Mouse (Mus musculus): ENCODE measurements around the gene Gm11733. TPM values are rescaled to one million over a fixed set of nuclear protein-coding genes. Genes with fewer than 3 reads are reported as not detected.

Gm11733 gene
- polyA plus RNA-seq, 1 experiment from 2014 or later, result not detected

DNA sequence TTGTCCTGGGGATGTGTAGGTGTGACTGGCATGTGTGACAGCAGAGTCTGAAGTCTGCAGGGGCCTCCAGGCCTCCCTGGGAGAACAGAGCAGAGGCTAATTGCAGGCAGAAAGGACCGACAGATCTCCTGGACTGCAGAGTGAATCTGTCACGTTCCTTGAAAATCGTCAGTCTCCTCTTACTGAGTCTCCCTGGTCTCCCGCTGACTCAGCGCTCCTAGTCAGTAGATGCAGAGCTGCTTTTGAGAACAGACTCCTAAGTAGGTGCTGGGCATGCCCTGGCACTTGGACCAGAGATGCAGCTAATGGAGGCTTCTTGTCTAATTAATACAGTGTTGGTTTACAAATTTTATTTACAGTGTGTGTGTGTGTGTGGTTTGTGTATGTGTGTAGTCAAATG, 17.9 kb upstream of the Gm11733 start:
- Histone ChIP-seq H3K4me1 (peaks cover 48% of the 10 kb centered on the region), H3K36me3 (no peaks in the 10 kb centered on the region), H3K27me3 (0 out of 2 replicates have a peak, but pooled peaks cover 4% of the 10 kb centered on the region), H3K4me2 (replicated peaks) (no peak overlapping the region), H3K27ac (replicated peaks) (no peak overlapping the region), H3K4me3 (replicated peaks) (no peak overlapping the region), H3K9me3 (replicated peaks) (no peaks in the 10 kb centered on the region), H3K9ac (no peak overlapping the region)
- WGBS, result 29% methylated on average over 5 of the region's 5 CpGs
- ATAC-seq (ENCODE audit: insufficient number of reproducible peaks, low FRiP score, low TSS enrichment, low read depth), result no peak

DNA sequence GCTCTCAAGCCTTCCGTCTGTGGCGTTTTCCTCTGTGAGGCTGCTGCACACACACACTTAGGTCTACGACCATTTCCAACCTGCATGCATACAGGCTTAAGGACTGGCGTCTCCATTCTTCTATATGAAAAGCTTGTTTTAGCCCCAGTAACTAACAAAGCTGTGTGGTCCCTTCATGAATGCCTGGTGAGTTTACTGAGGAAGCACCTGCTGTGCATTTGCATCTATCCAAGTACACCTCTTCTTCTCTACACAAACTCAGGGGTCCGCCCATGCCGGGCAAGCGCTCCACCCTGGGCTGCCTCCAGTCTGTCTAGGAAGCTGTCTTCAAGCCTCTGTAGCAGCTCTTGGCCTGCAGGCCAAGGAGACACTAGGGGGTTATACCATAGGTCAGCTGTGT, 17.3 kb upstream of the Gm11733 start:
- H3K9ac ChIP-seq, result no peak overlapping the region

DNA sequence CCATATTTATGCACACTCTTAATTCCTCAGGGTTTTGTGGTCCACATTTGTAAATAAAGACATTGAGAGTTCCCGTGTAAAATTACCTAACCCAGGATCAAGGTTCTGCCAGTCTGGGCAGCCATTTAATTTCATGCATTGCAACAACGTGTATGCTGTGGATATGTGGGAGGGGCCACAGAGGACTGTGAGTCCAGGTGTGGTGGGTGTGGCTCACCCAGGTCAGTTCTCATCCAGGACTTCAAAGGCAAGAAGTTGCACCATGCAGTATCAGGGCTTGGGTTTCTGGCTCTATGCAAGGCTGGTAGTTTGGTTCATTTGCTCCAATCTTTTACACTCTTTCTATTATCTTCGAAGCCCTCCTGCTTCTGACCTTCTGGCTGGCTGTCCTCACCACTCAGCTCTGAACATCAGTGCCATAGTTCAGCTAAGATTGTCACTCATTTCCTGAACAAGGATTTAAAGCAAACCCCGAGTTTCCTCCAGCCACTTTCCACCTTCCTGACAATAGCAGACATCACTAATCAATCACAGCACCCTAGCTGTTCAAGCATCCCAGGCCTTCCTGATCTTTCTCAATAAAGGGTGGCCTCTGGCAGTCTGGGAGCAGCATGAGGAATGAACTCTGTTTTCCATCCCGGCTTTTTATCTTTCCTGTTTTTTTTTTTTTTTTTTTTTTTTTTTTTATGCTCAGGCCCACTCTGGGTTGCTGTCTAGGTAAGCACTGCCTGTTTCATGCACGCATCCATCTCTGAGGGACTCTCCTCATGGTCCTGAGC, 15.4 kb upstream of the Gm11733 start:
- peaks cover 45% of the 10 kb centered on the region for H3K4me1 ChIP-seq
- H3K9ac ChIP-seq, result no peak overlapping the region
- no peak overlapping the region for H3K27ac ChIP-seq (replicated peaks)
- H3K27me3 ChIP-seq, result no peaks in the 10 kb centered on the region
- H3K9me3 ChIP-seq (replicated peaks), result no peaks in the 10 kb centered on the region
- H3K36me3 ChIP-seq, result no peaks in the 10 kb centered on the region
- H3K4me3 ChIP-seq (replicated peaks), result no peak overlapping the region
- H3K4me2 ChIP-seq (replicated peaks), result no peak overlapping the region
- 36% methylated on average over 6 of the region's 6 CpGs for WGBS
- no peak for ATAC-seq (ENCODE audit: insufficient number of reproducible peaks, low FRiP score, low TSS enrichment, low read depth)

More for the DNA sequence above, 17.3 kb upstream of the Gm11733 start:
- H3K36me3 ChIP-seq, result no peaks in the 10 kb centered on the region
- no peak overlapping the region for H3K27ac ChIP-seq (replicated peaks)
- ATAC-seq (ENCODE audit: insufficient number of reproducible peaks, low FRiP score, low TSS enrichment, low read depth), result no peak
- H3K27me3 ChIP-seq, result no peaks in the 10 kb centered on the region
- no peak overlapping the region for H3K4me3 ChIP-seq (replicated peaks)
- H3K9me3 ChIP-seq (replicated peaks), result no peaks in the 10 kb centered on the region
- no peak overlapping the region for H3K4me2 ChIP-seq (replicated peaks)
- peaks cover 54% of the 10 kb centered on the region for H3K4me1 ChIP-seq
- 91% methylated on average over 7 of the region's 7 CpGs for WGBS

DNA sequence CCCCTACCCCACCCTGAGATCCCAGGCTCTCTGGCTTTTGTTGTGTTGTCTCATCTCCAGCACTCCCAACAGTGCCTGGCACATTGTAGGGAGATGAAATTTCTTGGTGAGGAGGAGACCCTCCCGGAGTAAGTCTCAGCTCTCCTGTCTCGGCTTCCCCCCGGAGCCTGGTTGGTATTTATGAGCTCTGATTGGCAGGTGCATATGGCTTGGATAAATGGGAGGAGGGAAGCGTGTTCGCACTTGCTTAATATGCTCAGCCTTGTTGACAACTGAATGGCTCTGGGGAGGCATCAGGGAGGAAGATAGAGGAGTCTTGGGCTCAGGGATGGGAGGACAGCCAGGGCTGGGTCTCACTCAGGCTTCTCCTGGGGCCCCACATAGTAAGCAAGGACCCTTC, 14.4 kb upstream of the Gm11733 start:
- Histone ChIP-seq H3K9me3 (replicated peaks) (no peaks in the 10 kb centered on the region), H3K4me2 (replicated peaks) (no peak overlapping the region), H3K36me3 (no peaks in the 10 kb centered on the region), H3K27me3 (no peaks in the 10 kb centered on the region), H3K9ac (no peak overlapping the region), H3K27ac (replicated peaks) (no peak overlapping the region), H3K4me1 (peaks cover 45% of the 10 kb centered on the region), H3K4me3 (replicated peaks) (no peak overlapping the region)
- 36% methylated on average over 5 of the region's 5 CpGs for WGBS
- ATAC-seq (ENCODE audit: insufficient number of reproducible peaks, low FRiP score, low TSS enrichment, low read depth), result peak; percentile 35

DNA sequence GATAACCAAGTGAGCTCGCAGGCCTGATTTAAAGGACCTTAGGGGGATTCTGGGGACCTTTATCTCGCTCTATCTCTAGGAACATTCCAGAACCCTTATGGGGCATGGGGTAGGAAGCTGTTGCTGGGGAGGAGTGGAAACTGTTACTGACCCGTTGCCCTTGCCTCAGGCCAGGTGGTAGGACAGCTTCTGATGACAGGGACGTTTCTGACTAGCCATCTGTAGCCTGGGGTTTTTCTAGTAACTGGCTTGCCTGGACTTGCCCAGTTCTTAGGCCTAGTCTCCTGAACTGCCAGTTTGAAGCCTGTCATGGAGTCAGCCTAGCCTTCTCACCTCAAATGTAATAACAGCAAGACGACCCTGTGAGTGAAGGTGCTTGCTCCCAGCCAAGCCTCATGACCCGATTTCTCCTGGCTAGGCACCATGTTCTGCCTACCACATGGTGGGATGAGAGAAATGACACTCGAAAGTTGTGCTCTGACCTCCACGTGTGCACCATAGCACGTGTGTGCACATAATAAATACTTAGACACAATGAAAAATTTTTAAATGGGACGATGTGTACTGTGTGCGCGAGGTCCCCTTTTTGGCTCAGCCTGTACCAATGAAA, 13.5 kb upstream of the Gm11733 start:
- no peak overlapping the region for H3K27ac ChIP-seq (replicated peaks)
- no peaks in the 10 kb centered on the region for H3K36me3 ChIP-seq
- H3K9ac ChIP-seq, result no peak overlapping the region
- H3K4me1 ChIP-seq, result peaks cover 47% of the 10 kb centered on the region
- ATAC-seq (ENCODE audit: insufficient number of reproducible peaks, low FRiP score, low TSS enrichment, low read depth), result no peak
- no peaks in the 10 kb centered on the region for H3K9me3 ChIP-seq (replicated peaks)
- no peaks in the 10 kb centered on the region for H3K27me3 ChIP-seq
- H3K4me2 ChIP-seq (replicated peaks), result no peak overlapping the region
- 80% methylated on average over 12 of the region's 12 CpGs for WGBS
- H3K4me3 ChIP-seq (replicated peaks), result no peak overlapping the region

DNA sequence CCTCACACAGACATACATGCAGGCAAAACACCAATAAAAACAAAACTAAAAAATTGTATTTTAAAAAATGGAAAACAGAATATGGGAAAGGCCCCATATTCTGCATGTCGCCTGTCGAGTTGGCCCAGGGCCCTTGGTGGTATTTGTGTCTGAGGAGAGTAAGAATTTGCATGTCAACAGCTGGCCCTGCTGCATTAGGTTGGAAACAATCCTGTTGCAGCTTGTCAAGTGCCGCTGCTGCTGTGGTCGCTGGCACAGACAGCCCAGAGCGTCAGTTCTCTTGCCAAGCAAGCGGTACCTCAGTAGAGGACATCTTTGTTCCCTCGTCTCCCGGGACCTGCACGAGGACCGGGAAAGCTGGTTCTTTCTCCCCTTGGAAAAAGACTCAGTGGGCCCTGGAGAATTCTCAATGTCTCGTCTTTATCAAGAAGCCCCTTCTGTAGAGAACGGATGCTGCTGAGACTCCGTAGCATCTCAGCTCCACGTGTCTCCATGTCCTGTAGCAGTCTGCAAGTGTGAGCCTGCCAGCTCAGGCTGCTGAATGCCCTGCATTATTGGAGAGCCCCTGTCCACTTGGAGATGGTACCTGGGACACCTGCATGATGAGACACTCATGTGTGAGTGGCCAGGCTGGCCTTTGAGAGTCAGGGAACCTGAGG, 12.4 kb upstream of the Gm11733 start:
- H3K9ac ChIP-seq, result no peak overlapping the region
- no peak overlapping the region for H3K4me2 ChIP-seq (replicated peaks)
- no peak overlapping the region for H3K4me3 ChIP-seq (replicated peaks)
- H3K36me3 ChIP-seq, result no peaks in the 10 kb centered on the region
- no peaks in the 10 kb centered on the region for H3K27me3 ChIP-seq
- peaks cover 50% of the 10 kb centered on the region for H3K4me1 ChIP-seq
- no peak overlapping the region for H3K27ac ChIP-seq (replicated peaks)
- ATAC-seq (ENCODE audit: insufficient number of reproducible peaks, low FRiP score, low TSS enrichment, low read depth), result no peak
- WGBS, result 32% methylated on average over 14 of the region's 14 CpGs
- H3K9me3 ChIP-seq (replicated peaks), result no peaks in the 10 kb centered on the region

DNA sequence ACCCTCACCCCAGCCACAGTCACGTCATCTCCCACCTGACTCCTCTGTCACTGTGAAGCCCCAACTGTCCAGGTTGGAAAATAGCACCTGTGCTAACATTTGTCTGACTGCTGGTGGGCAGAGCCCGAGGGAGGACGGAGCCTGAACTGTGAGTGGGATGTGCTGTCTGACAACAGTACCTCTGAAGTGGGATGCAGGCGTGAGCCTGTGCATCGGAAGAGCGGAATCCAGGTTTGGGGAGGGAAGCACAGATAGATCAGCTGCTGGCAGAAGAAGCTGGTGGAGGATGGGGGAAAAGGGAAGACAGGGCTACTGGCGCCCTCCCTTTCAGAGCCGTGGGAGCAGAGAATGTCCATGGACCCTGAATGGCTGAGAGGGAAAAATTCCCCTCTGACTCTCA, 11.3 kb upstream of the Gm11733 start:
- Histone ChIP-seq H3K36me3 (no peaks in the 10 kb centered on the region), H3K27ac (replicated peaks) (no peak overlapping the region), H3K4me3 (replicated peaks) (no peak overlapping the region), H3K4me1 (peaks cover 51% of the 10 kb centered on the region), H3K9ac (no peak overlapping the region), H3K9me3 (replicated peaks) (no peaks in the 10 kb centered on the region), H3K27me3 (no peaks in the 10 kb centered on the region), H3K4me2 (replicated peaks) (no peak overlapping the region)
- WGBS, result 69% methylated on average over 8 of the region's 8 CpGs
- no peak for ATAC-seq (ENCODE audit: insufficient number of reproducible peaks, low FRiP score, low TSS enrichment, low read depth)

DNA sequence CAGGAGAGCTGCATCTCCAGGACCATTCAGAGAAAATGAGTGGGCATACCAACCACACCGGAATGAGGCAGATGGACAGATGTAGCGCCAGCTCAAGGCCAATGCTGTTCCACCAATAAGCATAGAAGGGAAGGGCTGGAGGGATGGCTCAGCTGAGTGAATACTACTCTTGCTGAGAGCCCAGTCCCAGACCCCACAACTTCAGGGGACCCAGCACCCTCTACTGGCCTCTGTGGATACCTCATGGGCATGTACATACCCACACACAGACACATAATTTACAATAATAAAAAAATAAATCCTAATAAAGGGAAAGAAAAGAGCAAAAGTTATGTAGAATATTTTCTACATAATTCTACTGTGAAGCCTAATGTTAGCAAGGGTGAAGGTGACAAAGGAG, 9.0 kb upstream of the Gm11733 start:
- Histone ChIP-seq H3K4me2 (replicated peaks) (no peak overlapping the region), H3K9me3 (replicated peaks) (no peaks in the 10 kb centered on the region), H3K27ac (replicated peaks) (no peak overlapping the region), H3K27me3 (no peaks in the 10 kb centered on the region), H3K4me3 (replicated peaks) (no peak overlapping the region), H3K4me1 (peaks cover 52% of the 10 kb centered on the region), H3K36me3 (no peaks in the 10 kb centered on the region), H3K9ac (no peak overlapping the region)
- 96% methylated on average over 2 of the region's 2 CpGs for WGBS
- ATAC-seq (ENCODE audit: insufficient number of reproducible peaks, low FRiP score, low TSS enrichment, low read depth), result no peak

DNA sequence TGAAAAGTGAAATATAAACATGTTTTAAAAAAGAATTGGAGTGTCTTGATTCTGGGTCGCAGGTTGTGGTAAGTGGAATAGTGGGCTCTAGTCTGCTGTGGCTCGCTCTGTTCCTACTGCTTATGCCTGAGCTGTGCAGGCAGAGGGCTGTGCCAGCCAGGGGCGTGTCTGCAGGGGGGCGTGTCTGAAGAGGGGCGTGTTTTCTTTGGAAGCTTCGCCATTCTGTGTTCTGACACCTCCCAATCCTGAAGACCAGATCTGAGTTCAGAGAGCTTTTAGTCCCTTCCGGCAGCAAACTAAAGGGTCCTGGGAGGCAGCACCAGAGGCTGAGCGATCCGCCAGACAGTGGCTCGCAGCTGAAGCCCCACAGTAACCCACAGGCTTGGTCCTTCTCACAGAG, 8.5 kb upstream of the Gm11733 start:
- Histone ChIP-seq H3K9ac (no peak overlapping the region), H3K27me3 (no peaks in the 10 kb centered on the region), H3K4me2 (replicated peaks) (0 out of 2 replicates have a peak overlapping the region, but pooled peaks have one; percentile 8), H3K27ac (replicated peaks) (no peak overlapping the region), H3K9me3 (replicated peaks) (no peaks in the 10 kb centered on the region), H3K4me1 (peaks cover 52% of the 10 kb centered on the region), H3K4me3 (replicated peaks) (no peak overlapping the region), H3K36me3 (no peaks in the 10 kb centered on the region)
- WGBS, result 35% methylated on average over 10 of the region's 10 CpGs
- no peak for ATAC-seq (ENCODE audit: insufficient number of reproducible peaks, low FRiP score, low TSS enrichment, low read depth)

DNA sequence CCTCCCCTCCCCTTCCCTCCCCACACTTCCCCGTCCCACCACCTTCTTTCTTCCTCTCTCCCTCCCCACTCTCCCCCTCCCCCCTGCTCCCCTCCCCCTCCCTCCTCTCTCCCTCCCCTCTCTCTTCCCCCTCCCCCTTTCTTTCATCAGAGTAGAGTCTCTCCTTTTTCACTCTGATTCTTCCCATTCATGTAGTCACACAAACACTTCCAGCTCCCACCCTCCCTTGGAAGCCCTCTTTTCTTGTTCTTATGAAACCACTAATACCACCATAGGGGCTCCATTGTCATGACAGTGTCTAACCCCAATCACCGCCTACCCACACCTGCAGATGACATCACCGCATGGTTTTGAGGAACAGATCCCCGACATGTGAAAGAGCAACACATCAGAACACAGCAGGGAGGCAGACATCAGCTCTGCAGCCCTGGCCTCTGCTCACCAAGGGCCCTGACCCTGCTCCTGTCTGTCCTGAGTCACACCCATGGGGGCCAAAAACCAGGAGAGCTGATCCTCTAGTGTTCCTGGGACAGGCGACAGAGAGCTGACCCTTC, 7.5 kb upstream of the Gm11733 start:
- no peak for ATAC-seq (ENCODE audit: insufficient number of reproducible peaks, low FRiP score, low TSS enrichment, low read depth)
- Histone ChIP-seq H3K4me3 (replicated peaks) (no peak overlapping the region), H3K9ac (no peak overlapping the region), H3K36me3 (no peaks in the 10 kb centered on the region), H3K9me3 (replicated peaks) (no peaks in the 10 kb centered on the region), H3K4me1 (peaks cover 46% of the 10 kb centered on the region), H3K4me2 (replicated peaks) (no peak overlapping the region), H3K27ac (replicated peaks) (no peak overlapping the region), H3K27me3 (no peaks in the 10 kb centered on the region)
- WGBS, result 79% methylated on average over 5 of the region's 5 CpGs

DNA sequence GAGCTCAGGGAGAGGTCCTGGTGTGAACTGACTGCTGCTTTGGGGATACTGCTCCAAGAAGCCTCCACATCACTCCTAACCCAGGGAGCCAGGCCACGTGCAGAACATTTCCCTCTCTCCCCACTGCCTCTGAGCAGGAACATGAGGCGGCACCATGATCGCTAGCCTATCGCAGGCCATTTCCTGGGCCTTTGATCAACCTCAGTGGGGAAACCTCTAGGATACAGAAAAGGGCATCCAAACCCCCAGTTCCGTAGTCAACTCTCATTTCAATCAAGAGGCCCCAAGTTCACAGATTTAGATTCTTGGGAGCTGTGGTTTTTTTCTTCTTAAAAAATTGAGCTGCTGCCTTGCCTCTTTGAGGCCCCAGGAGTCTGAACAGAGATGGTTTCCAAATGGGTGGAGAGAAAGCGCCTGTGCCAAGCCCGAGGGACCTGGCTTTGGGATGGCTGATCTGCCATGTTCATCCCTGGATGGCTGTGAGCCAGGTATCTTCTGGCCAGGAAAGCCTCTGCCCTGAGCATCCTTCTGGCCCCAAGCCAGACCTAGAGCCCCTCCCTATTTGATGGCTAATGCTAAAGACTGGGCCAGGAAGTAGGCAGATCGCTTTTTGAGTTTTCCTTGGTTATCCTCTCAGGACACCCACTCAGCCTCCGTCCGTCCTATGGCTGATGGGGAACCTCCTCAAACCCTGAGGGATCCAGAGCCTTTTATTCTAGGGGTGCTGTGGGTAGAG, 5.7 kb upstream of the Gm11733 start:
- peak overlapping the region; percentile 32 for H3K4me2 ChIP-seq (replicated peaks)
- no peak overlapping the region; the same call in 1 of the 2 replicates for H3K4me3 ChIP-seq (replicated peaks)
- no peaks in the 10 kb centered on the region for H3K36me3 ChIP-seq
- peaks cover 56% of the 10 kb centered on the region for H3K4me1 ChIP-seq
- ATAC-seq (ENCODE audit: insufficient number of reproducible peaks, low FRiP score, low TSS enrichment, low read depth), result peak; percentile 26; the same call in 1 of the 2 replicates
- no peak overlapping the region for H3K9ac ChIP-seq
- H3K9me3 ChIP-seq (replicated peaks), result no peaks in the 10 kb centered on the region
- no peaks in the 10 kb centered on the region for H3K27me3 ChIP-seq
- peak overlapping the region; percentile 95 for H3K27ac ChIP-seq (replicated peaks)
- WGBS, result 23% methylated on average over 10 of the region's 10 CpGs

Measured in embryonic facial prominence, embryonic 15.5 days (tissue).